Mouse (Mus musculus): ENCODE results near the gene Snrpc. TPM values are rescaled to one million over a fixed set of nuclear protein-coding genes. Genes with fewer than 3 reads are reported as not detected.

Snrpc gene
- polyA plus RNA-seq, 1 experiment from 2014 or later, result 245 TPM

DNA sequence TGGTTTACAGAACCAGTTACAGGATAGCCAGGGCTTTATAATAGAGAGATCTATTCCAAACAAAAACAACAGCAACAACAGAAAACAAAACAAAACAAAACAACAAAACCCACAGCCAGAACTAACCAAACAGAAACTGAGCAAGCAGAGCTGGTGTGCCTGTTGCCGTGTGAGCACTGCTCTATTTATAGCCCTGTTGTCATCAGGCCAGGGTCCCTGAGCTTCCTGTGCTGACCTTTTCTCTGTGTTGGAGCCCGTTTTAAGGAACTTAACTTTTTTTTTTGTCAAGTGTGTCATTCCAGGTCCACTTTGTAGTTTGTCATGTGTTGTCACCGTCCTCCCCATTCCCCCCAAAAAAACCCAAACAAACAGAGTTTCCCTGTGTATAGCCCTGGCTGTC is 13.1 kb downstream of the Snrpc start:
- H3K27me3 ChIP-seq (ENCODE audit: control insufficient read depth, insufficient read depth, low read length), result no peaks in the 10 kb centered on the region
- peaks cover 7% of the 10 kb centered on the region; the same call in 1 of the 2 replicates for H3K36me3 ChIP-seq (ENCODE audit: control insufficient read depth, insufficient read depth, low read length)
- no peak overlapping the region for H3K4me3 ChIP-seq (replicated peaks; ENCODE audit: low read length)
- ATAC-seq (ENCODE audit: insufficient read depth, low FRiP score), result no peak
- no peaks in the 10 kb centered on the region for H3K4me1 ChIP-seq (ENCODE audit: control insufficient read depth, insufficient read depth, low read length)
- H3K9me3 ChIP-seq (replicated peaks; ENCODE audit: control insufficient read depth, low read length), result no peaks in the 10 kb centered on the region
- H3K27ac ChIP-seq (ENCODE audit: low read length), result no peak overlapping the region
- 64% methylated on average over 3 of the region's 3 CpGs for WGBS
- no peak overlapping the region for H3K4me2 ChIP-seq (ENCODE audit: low read depth, low read length)
- no peak overlapping the region for H3K9ac ChIP-seq (ENCODE audit: low read length)

GRCm38 (mm10) chr17:27856265-27856797 is 18.4 kb downstream of the Snrpc start, which contains the start of gene Uhrf1bp1:
TSS of gene Uhrf1bp1 (plus strand) at chr17:27856441.
- peak; percentile 87 for ATAC-seq (ENCODE audit: insufficient read depth, low FRiP score)
- Histone ChIP-seq H3K27ac (ENCODE audit: low read length) (peak within 1 kb of the TSS; percentile 65), H3K4me2 (ENCODE audit: low read depth, low read length) (peak within 1 kb of the TSS; percentile 85), H3K9ac (ENCODE audit: low read length) (peak within 1 kb of the TSS; percentile 93), H3K27me3 (ENCODE audit: control insufficient read depth, insufficient read depth, low read length) (no peaks in the 10 kb centered on the region), H3K4me1 (ENCODE audit: control insufficient read depth, insufficient read depth, low read length) (peaks cover 22% of the 10 kb centered on the region), H3K4me3 (replicated peaks; ENCODE audit: low read length) (peak within 1 kb of the TSS; percentile 80), H3K36me3 (ENCODE audit: control insufficient read depth, insufficient read depth, low read length) (0 out of 2 replicates have a peak, but pooled peaks cover 3% of the 10 kb centered on the region), H3K9me3 (replicated peaks; ENCODE audit: control insufficient read depth, low read length) (no peaks in the 10 kb centered on the region)
- under 1% methylated on average over 46 of the region's 54 CpGs for WGBS

GRCm38 (mm10) chr17:27856798-27857648 is 19.1 kb downstream of the Snrpc start:
- Histone ChIP-seq H3K36me3 (ENCODE audit: control insufficient read depth, insufficient read depth, low read length) (0 out of 2 replicates have a peak, but pooled peaks cover 3% of the 10 kb centered on the region), H3K9me3 (replicated peaks; ENCODE audit: control insufficient read depth, low read length) (no peaks in the 10 kb centered on the region), H3K27ac (ENCODE audit: low read length) (peak overlapping the region; percentile 65), H3K4me3 (replicated peaks; ENCODE audit: low read length) (peak overlapping the region; percentile 80), H3K9ac (ENCODE audit: low read length) (peak overlapping the region; percentile 93), H3K27me3 (ENCODE audit: control insufficient read depth, insufficient read depth, low read length) (no peaks in the 10 kb centered on the region), H3K4me2 (ENCODE audit: low read depth, low read length) (peak overlapping the region; percentile 85), H3K4me1 (ENCODE audit: control insufficient read depth, insufficient read depth, low read length) (peaks cover 22% of the 10 kb centered on the region)
- WGBS, result 1% methylated on average over 52 of the region's 52 CpGs
- ATAC-seq (ENCODE audit: insufficient read depth, low FRiP score), result peak; percentile 71

GRCm38 (mm10) chr17:27857649-27858475 is 19.9 kb downstream of the Snrpc start:
- Histone ChIP-seq H3K4me2 (ENCODE audit: low read depth, low read length) (peak overlapping the region; percentile 85), H3K4me1 (ENCODE audit: control insufficient read depth, insufficient read depth, low read length) (peaks cover 22% of the 10 kb centered on the region), H3K9ac (ENCODE audit: low read length) (peak overlapping the region; percentile 93), H3K27ac (ENCODE audit: low read length) (no peak overlapping the region), H3K4me3 (replicated peaks; ENCODE audit: low read length) (peak overlapping the region; percentile 80), H3K36me3 (ENCODE audit: control insufficient read depth, insufficient read depth, low read length) (0 out of 2 replicates have a peak, but pooled peaks cover 3% of the 10 kb centered on the region), H3K27me3 (ENCODE audit: control insufficient read depth, insufficient read depth, low read length) (no peaks in the 10 kb centered on the region), H3K9me3 (replicated peaks; ENCODE audit: control insufficient read depth, low read length) (no peaks in the 10 kb centered on the region)
- no peak for ATAC-seq (ENCODE audit: insufficient read depth, low FRiP score)
- WGBS, result 28% methylated on average over 11 of the region's 11 CpGs

DNA sequence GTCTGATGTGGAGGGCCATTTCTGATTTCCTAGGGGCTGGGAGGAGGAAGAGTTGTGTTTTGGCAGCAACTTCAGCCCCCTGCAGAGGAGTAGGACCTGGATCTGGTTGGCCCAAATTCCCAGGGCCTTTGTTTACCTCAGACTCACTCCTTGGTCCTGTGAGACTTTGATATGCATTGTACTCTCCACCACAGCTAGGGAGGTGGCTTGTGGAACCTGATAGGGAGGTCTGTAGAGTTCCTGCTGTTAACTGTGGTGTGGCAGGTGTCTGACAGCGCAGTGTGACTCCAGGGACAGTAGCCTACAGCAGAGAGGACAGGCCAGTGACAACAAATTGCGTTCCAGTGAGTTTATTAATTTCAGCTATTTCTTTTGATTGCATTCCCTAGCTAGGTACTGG is 21.2 kb downstream of the Snrpc start:
- no peaks in the 10 kb centered on the region for H3K36me3 ChIP-seq (ENCODE audit: control insufficient read depth, insufficient read depth, low read length)
- H3K4me2 ChIP-seq (ENCODE audit: low read depth, low read length), result 0 out of 2 replicates have a peak overlapping the region, but pooled peaks have one; percentile 6
- no peaks in the 10 kb centered on the region for H3K9me3 ChIP-seq (replicated peaks; ENCODE audit: control insufficient read depth, low read length)
- 39% methylated on average over 2 of the region's 2 CpGs for WGBS
- no peak for ATAC-seq (ENCODE audit: insufficient read depth, low FRiP score)
- H3K9ac ChIP-seq (ENCODE audit: low read length), result peak overlapping the region; percentile 41; the same call in 1 of the 2 replicates
- H3K27me3 ChIP-seq (ENCODE audit: control insufficient read depth, insufficient read depth, low read length), result no peaks in the 10 kb centered on the region
- no peak overlapping the region for H3K4me3 ChIP-seq (replicated peaks; ENCODE audit: low read length)
- H3K4me1 ChIP-seq (ENCODE audit: control insufficient read depth, insufficient read depth, low read length), result peaks cover 22% of the 10 kb centered on the region
- H3K27ac ChIP-seq (ENCODE audit: low read length), result no peak overlapping the region

GRCm38 (mm10) chr17:27865461-27865860 is 27.5 kb downstream of the Snrpc start:
- Histone ChIP-seq H3K4me3 (replicated peaks; ENCODE audit: low read length) (no peak overlapping the region), H3K27ac (ENCODE audit: low read length) (no peak overlapping the region), H3K36me3 (ENCODE audit: control insufficient read depth, insufficient read depth, low read length) (no peaks in the 10 kb centered on the region), H3K4me1 (ENCODE audit: control insufficient read depth, insufficient read depth, low read length) (no peaks in the 10 kb centered on the region), H3K4me2 (ENCODE audit: low read depth, low read length) (no peak overlapping the region), H3K27me3 (ENCODE audit: control insufficient read depth, insufficient read depth, low read length) (no peaks in the 10 kb centered on the region), H3K9me3 (replicated peaks; ENCODE audit: control insufficient read depth, low read length) (no peaks in the 10 kb centered on the region), H3K9ac (ENCODE audit: low read length) (no peak overlapping the region)
- no peak for ATAC-seq (ENCODE audit: insufficient read depth, low FRiP score)
- 76% methylated on average over 2 of the region's 2 CpGs for WGBS

DNA sequence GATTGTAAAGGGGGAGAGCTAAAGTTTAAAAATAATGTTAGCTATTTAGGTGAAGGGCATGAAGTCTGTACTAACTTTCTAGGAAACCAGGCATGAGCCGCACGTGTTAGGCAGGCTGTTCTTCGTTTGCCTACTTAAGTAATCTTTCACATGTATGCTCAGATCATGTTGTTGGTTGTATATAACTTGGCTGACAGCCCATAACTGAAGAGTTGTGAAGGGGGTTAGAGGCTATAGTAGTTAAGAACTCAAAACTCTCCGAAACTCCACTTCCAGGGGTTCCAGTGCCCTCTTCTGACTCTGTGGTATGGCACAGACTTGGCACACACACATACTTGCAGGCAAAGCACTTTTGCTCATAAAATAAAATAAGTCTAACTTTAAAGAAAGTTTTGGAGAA is 28.8 kb downstream of the Snrpc start:
- H3K4me1 ChIP-seq (ENCODE audit: control insufficient read depth, insufficient read depth, low read length), result no peaks in the 10 kb centered on the region
- no peak overlapping the region for H3K27ac ChIP-seq (ENCODE audit: low read length)
- WGBS, result 49% methylated on average over 4 of the region's 4 CpGs
- H3K4me2 ChIP-seq (ENCODE audit: low read depth, low read length), result no peak overlapping the region
- no peaks in the 10 kb centered on the region for H3K9me3 ChIP-seq (replicated peaks; ENCODE audit: control insufficient read depth, low read length)
- H3K4me3 ChIP-seq (replicated peaks; ENCODE audit: low read length), result no peak overlapping the region
- ATAC-seq (ENCODE audit: insufficient read depth, low FRiP score), result no peak
- no peak overlapping the region for H3K9ac ChIP-seq (ENCODE audit: low read length)
- no peaks in the 10 kb centered on the region for H3K27me3 ChIP-seq (ENCODE audit: control insufficient read depth, insufficient read depth, low read length)
- H3K36me3 ChIP-seq (ENCODE audit: control insufficient read depth, insufficient read depth, low read length), result no peaks in the 10 kb centered on the region

GRCm38 (mm10) chr17:27871851-27872250 is 33.9 kb downstream of the Snrpc start:
- Histone ChIP-seq H3K36me3 (ENCODE audit: control insufficient read depth, insufficient read depth, low read length) (no peaks in the 10 kb centered on the region), H3K4me2 (ENCODE audit: low read depth, low read length) (no peak overlapping the region), H3K4me1 (ENCODE audit: control insufficient read depth, insufficient read depth, low read length) (peaks cover 9% of the 10 kb centered on the region), H3K9ac (ENCODE audit: low read length) (no peak overlapping the region), H3K4me3 (replicated peaks; ENCODE audit: low read length) (no peak overlapping the region), H3K27me3 (ENCODE audit: control insufficient read depth, insufficient read depth, low read length) (no peaks in the 10 kb centered on the region), H3K27ac (ENCODE audit: low read length) (no peak overlapping the region), H3K9me3 (replicated peaks; ENCODE audit: control insufficient read depth, low read length) (no peaks in the 10 kb centered on the region)
- WGBS, result 86% methylated on average over 3 of the region's 3 CpGs
- no peak for ATAC-seq (ENCODE audit: insufficient read depth, low FRiP score)

Measured in stomach, embryonic 16.5 days (tissue).